Mouse (Mus musculus) small intestine, adult 2 months (tissue): ENCODE data around the gene Lrrc4c. TPM values are rescaled to one million over a fixed set of nuclear protein-coding genes. Genes with fewer than 3 reads are reported as not detected.

Experiments
- H3K27ac ChIP-seq: fragments of 200-500 bp; 2 replicates; pipeline ENCODE4 v1.5.1; 2012; ENCODE audit warnings: low read depth, low read length, control low read depth, inconsistent platforms; ENCODE audit not compliant: insufficient read depth
- H3K27me3 ChIP-seq: fragments of 200-500 bp; 2 replicates; pipeline ENCODE4 v1.6.1; 2012; ENCODE audit warnings: mild to moderate bottlenecking, moderate library complexity, low read length, inconsistent platforms; ENCODE audit not compliant: control insufficient read depth, insufficient read depth
- H3K36me3 ChIP-seq: fragments of 200-500 bp; 2 replicates; pipeline ENCODE4 v1.6.1; 2012; ENCODE audit warnings: mild to moderate bottlenecking, low read length, control low read depth, inconsistent platforms; ENCODE audit not compliant: control insufficient read depth, insufficient read depth
- H3K4me1 ChIP-seq: fragments of 200-500 bp; 2 replicates; pipeline ENCODE4 v1.6.1; 2012; ENCODE audit warnings: low read length, inconsistent platforms, mixed read lengths; ENCODE audit not compliant: control insufficient read depth, insufficient read depth, insufficient read length
- H3K4me3 ChIP-seq: fragments of 200-500 bp; 2 replicates; pipeline ENCODE4 v1.5.1; 2012; ENCODE audit warnings: low read depth, mild to moderate bottlenecking, control low read depth, inconsistent platforms, low read length, moderate library complexity
- CTCF ChIP-seq: fragments of 200-500 bp; IDR thresholded peaks from 2 replicates; pipeline ENCODE4 v1.5.1; 2012; ENCODE audit warnings: low read depth, mild to moderate bottlenecking, control low read depth, inconsistent platforms, low read length, moderate library complexity, mixed read lengths; ENCODE audit not compliant: insufficient replicate concordance, insufficient read length; ENCODE audit errors: extremely low read depth
- POLR2A ChIP-seq: fragments of 200-500 bp; IDR thresholded peaks from 2 replicates; pipeline ENCODE4 v1.6.1; 2012; ENCODE audit warnings: low read depth, mild to moderate bottlenecking, control low read depth, inconsistent platforms, low read length, moderate library complexity
- WGBS: fragments of 180-500 bp; shearing (Covaris S2); methylation state at CpG from one replicate; pipeline ENCODE4 v1.1.7; 2018; 5-methylcytosine and 5-hydroxymethylcytosine counted together
- polyA plus RNA-seq: library from polyadenylated mRNA; depleted of rRNA; stranded (reverse); fragments of >200 nt; gene quantifications from 2 replicates; pipeline ENCODE4 v1.2.3, GENCODE M21; 2012

Gene Lrrc4c
- polyA plus RNA-seq, 1 experiment: 0.15 TPM

DNA sequence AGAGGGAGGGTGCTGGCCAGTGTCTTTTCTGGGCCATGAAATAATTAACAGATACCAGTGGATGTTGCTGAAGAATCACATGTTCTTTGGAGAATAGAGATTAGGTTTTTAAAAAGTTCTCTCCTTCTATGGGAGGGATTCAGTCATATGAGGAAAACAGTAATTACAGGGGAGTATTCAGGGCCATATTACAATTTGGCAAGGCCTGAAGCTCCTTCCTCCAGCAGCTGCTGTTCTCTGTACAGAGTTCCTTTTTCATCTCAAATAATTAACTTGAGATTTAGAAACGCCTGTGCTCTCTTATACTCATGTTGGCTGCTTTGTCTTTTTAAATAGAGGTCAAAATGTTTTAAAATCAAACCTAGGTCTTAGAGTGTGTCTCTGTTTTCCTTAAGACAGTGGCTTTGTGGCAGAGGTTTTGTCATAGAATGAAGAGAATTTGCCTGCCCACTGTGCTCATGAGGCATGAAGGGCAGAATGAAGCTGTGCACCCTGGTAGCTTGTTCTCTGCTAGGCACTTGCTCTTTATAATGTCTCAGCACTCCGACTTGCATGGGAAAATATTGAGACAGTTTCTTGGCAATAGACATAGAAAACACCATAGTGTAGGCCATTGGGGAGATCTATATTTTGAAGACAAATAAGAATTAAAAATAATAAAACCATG is 1206.4 kb downstream of the Lrrc4c start:
- WGBS: 68% methylated on average over 2 of the region's 2 CpGs
- Histone ChIP-seq H3K4me3 (no peak overlapping the region), H3K36me3 (no peaks in the 10 kb centered on the region), H3K27ac (no peak overlapping the region), H3K4me1 (no peaks in the 10 kb centered on the region), H3K27me3 (no peaks in the 10 kb centered on the region)
- TF ChIP-seq POLR2A (no peak), CTCF (no peak)

DNA sequence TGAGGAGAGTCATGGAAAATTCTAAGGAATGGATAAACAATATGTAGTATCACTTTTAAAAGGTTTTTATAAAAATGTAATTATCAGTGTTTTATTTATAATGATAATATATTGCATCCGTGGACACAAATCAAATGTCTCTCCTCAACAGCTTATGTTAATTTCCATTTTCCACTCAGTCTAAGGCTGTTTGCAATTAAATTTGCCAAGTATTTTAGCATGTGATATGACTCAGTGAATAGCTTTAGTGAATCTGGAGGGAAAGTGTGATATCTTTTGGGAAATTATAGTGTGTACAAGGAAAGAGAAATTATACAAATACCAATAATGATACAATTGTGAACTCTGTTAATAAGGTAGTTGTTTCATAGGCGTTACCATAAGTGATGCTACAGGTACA is 1207.1 kb downstream of the Lrrc4c start:
- Histone ChIP-seq H3K4me3 (no peak overlapping the region), H3K4me1 (no peaks in the 10 kb centered on the region), H3K27me3 (no peaks in the 10 kb centered on the region), H3K27ac (no peak overlapping the region), H3K36me3 (no peaks in the 10 kb centered on the region)
- WGBS: 82% methylated on average over 2 of the region's 2 CpGs
- TF ChIP-seq CTCF: no peak
- no peak for TF ChIP-seq POLR2A

DNA sequence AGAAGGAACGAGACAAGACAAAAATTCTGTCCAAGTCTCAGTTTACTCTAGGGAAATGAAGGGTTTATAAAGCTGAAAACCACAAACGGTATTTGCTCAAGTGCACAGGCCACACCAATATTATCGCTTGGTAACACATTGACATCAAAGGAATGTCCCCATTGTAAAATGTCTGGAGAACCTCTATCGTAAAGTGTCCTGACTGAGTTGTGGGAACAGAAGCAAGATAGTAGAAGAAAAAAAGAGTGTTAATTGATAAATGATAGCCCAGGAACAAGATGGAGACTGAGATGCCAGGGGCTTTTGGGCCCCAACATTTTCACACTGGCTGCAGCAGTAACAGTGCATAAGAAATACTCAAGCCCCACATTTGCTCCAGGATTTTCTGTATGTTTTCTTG is 1212.7 kb downstream of the Lrrc4c start:
- 22% methylated on average over 4 of the region's 4 CpGs for WGBS
- H3K27ac ChIP-seq: no peak overlapping the region
- no peaks in the 10 kb centered on the region for H3K4me1 ChIP-seq
- TF ChIP-seq POLR2A (no peak), CTCF (no peak)
- H3K36me3 ChIP-seq: no peaks in the 10 kb centered on the region
- no peaks in the 10 kb centered on the region for H3K27me3 ChIP-seq
- no peak overlapping the region for H3K4me3 ChIP-seq

DNA sequence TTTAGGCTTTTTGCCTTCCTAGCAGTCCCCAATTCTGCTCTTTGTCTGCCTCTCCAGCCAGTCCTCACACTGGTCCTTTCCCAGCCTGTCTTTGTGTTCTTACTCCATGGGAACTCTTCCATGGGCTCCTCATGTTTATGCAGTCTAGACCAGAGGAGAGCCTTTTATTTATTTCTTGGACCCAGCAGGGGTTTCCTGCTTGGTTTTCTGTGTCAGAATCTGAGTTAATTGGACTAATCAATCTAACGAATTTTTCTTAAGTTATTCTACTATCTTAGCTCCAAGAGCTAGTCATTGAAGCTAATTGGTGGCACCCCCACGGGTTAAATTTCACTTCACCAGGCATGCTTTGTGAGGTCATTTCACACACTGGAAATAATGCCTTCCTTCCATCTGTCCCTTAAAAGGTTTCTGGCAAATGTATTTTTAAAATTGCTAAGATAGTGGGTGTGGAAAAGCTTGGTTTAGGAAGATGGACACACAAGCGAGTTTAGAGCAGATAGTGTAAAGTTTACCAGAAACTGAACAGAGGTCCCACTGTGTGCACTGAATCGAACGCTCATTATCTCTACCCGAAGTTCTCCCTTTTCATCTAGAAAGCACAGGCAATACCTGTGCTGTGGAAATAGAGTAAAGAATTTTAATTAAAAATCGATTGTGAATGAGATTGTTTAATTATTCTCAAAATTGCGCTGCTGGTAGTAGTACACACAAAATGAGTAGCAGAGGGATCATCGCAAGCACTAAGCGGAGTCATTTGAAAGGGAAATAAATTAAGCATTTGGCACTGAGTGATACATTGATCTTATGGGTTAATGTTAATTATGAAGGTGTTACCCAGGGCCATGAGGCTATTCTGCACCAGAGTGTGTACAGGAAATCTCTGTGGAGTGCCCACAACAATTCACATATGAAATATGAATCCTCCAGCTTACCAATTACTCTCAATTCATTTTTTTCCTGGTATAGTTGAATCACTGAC is 1226.0 kb downstream of the Lrrc4c start:
- no peak for TF ChIP-seq CTCF
- TF ChIP-seq POLR2A: no peak
- no peaks in the 10 kb centered on the region for H3K27me3 ChIP-seq
- H3K4me3 ChIP-seq: no peak overlapping the region
- 80% methylated on average over 10 of the region's 10 CpGs for WGBS
- H3K36me3 ChIP-seq: no peaks in the 10 kb centered on the region
- H3K27ac ChIP-seq: no peak overlapping the region
- H3K4me1 ChIP-seq: no peaks in the 10 kb centered on the region

DNA sequence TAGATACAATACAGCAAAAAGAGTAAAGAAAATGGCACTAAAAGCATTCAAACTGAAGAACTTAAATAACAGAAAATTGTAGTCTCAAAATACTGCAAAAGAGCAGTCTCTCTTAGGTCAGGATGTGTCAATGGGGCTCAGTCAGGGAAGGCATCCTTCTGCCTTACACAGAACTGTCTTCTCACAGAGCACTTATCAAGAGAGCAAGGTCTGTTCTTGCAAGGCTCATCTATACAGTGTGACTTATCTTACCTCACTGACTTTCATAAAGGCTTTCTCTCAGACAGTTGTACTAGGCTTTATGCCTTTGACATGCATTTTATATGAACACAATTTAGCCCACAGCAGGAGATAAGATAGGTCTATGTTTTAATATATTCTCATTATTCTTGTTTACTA is 1226.7 kb downstream of the Lrrc4c start:
- H3K4me1 ChIP-seq: no peaks in the 10 kb centered on the region
- no peaks in the 10 kb centered on the region for H3K36me3 ChIP-seq
- H3K27ac ChIP-seq: no peak overlapping the region
- H3K27me3 ChIP-seq: no peaks in the 10 kb centered on the region
- TF ChIP-seq POLR2A: no peak
- TF ChIP-seq CTCF: no peak
- H3K4me3 ChIP-seq: no peak overlapping the region

DNA sequence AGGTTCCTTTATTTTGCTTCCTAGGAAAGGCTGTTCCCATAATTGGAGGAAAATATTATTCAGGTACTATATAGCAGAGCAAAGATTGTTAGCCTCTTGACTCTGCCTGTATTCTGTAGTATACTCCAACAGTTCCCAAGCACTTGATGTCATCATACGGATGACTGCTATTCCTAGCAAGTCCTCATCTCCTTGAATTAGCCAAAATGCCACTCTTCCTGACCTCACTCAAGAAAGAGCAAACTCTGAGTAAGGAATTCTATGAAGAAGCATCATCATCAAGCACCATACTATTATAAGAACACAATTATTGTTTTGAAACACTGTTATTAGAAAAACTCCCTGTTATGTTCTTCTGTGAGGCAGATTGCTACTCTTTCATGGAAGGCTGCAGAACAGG is 1228.0 kb downstream of the Lrrc4c start:
- Histone ChIP-seq H3K36me3 (no peaks in the 10 kb centered on the region), H3K27ac (no peak overlapping the region), H3K4me3 (no peak overlapping the region), H3K27me3 (no peaks in the 10 kb centered on the region), H3K4me1 (no peaks in the 10 kb centered on the region)
- no peak for TF ChIP-seq CTCF
- no peak for TF ChIP-seq POLR2A
- WGBS: 81% methylated on average over 1 of the region's 1 CpGs

DNA sequence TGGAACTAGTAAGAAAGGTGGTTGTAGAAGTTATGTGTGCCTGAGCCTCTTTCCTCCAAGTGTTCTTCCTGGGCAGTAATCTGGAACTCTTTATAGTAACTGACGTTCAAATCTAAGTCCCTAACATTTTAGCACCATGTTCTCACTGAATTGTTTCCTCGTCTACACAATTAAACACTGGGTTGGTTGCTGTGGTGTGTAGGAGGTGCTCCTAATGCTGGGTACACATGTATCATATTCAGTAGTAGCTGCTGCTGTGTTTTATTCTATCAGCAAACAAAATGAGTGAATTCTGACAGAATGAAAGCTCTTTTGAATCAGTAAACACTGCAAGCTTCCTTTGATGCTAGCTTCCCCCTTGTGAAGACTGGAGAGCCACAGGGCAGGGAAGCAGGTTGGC is 1246.5 kb downstream of the Lrrc4c start:
- Histone ChIP-seq H3K4me3 (no peak overlapping the region), H3K27me3 (no peaks in the 10 kb centered on the region), H3K4me1 (no peaks in the 10 kb centered on the region), H3K36me3 (no peaks in the 10 kb centered on the region), H3K27ac (no peak overlapping the region)
- WGBS: 43% methylated on average over 2 of the region's 2 CpGs
- TF ChIP-seq CTCF (no peak), POLR2A (no peak)
